Mouse (Mus musculus): Measurements from ENCODE around the gene Dcaf1.
A peak's percentile ranks its signal among the peaks of the same experiment; 100 is the strongest.

Gene Dcaf1

GRCm38 (mm10) chr9:106821618-106822380, at the start of gene Dcaf1:
Gene Dcaf1, plus strand, starts transcription at chr9:106821874.
- peak; percentile 94 for DNase-seq

- DNase-seq = no peak
Observed at GRCm38 (mm10) chr9:106776116-106776515, 45.6 kb upstream of the Dcaf1 start.

- DNase-seq = no peak
Observed at GRCm38 (mm10) chr9:106777423-106777822, 44.3 kb upstream of the Dcaf1 start.

- no peak for DNase-seq
Observed at GRCm38 (mm10) chr9:106778319-106778718, 43.4 kb upstream of the Dcaf1 start.

- DNase-seq = no peak
Observed at GRCm38 (mm10) chr9:106780086-106780485, 41.6 kb upstream of the Dcaf1 start.

GRCm38 (mm10) chr9:106783554-106783953, 38.1 kb upstream of the Dcaf1 start:
- DNase-seq = no peak

- DNase-seq = no peak
Observed at GRCm38 (mm10) chr9:106785206-106785605, 36.5 kb upstream of the Dcaf1 start.

- no peak for DNase-seq
Observed at GRCm38 (mm10) chr9:106787979-106788811, 33.5 kb upstream of the Dcaf1 start.

- peak; percentile 92 for DNase-seq
Observed at GRCm38 (mm10) chr9:106788812-106789321, 32.8 kb upstream of the Dcaf1 start, which contains the start of gene Rad54l2. Gene Rad54l2, minus strand, starts transcription at chr9:106789194.

GRCm38 (mm10) chr9:106789363-106789762, 32.3 kb upstream of the Dcaf1 start:
- DNase-seq = no peak

GRCm38 (mm10) chr9:106790831-106791230, 30.8 kb upstream of the Dcaf1 start:
- no peak for DNase-seq

GRCm38 (mm10) chr9:106806503-106806902, 15.2 kb upstream of the Dcaf1 start:
- no peak for DNase-seq

- no peak for DNase-seq
Observed at GRCm38 (mm10) chr9:106818191-106818590, 3.5 kb upstream of the Dcaf1 start.

- DNase-seq = peak; percentile 54
Observed at GRCm38 (mm10) chr9:106819201-106819600, 2.5 kb upstream of the Dcaf1 start.

- DNase-seq = peak; percentile 8
Observed at GRCm38 (mm10) chr9:106821050-106821617, 540 bp upstream of the Dcaf1 start.

- peak; percentile 91 for DNase-seq
Observed at GRCm38 (mm10) chr9:106822381-106823104, 869 bp downstream of the Dcaf1 start.

GRCm38 (mm10) chr9:106840569-106840968, 18.9 kb downstream of the Dcaf1 start:
- DNase-seq = no peak

- DNase-seq = no peak
Observed at GRCm38 (mm10) chr9:106842800-106843199, 21.1 kb downstream of the Dcaf1 start.

GRCm38 (mm10) chr9:106856664-106857063, 35.0 kb downstream of the Dcaf1 start:
- DNase-seq = no peak

GRCm38 (mm10) chr9:106858036-106858435, 36.4 kb downstream of the Dcaf1 start:
- DNase-seq = no peak

- DNase-seq = no peak
Observed at GRCm38 (mm10) chr9:106874216-106874615, 52.5 kb downstream of the Dcaf1 start.

- no peak for DNase-seq
Observed at GRCm38 (mm10) chr9:106876666-106877065, 55.0 kb downstream of the Dcaf1 start.

GRCm38 (mm10) chr9:106879471-106879870, 57.8 kb downstream of the Dcaf1 start:
- no peak for DNase-seq
